Mouse (Mus musculus): ENCODE measurements at regions not wholly inside any gene's neighbourhood (a gene's known extent, or its start where the extent isn't known, plus 50 kb on each side); places are given as distances from the start of the nearest gene placed in this dataset.

GRCm38 (mm10) chr12:71506206-71506605 lies 196.5 kb downstream of the Dact1 start:
- H3K4me1 ChIP-seq (ENCODE audit: insufficient read depth, low read depth, low read length) = no peaks in the 10 kb centered on the region
- WGBS = 51% methylated on average over 4 of the region's 4 CpGs
- H3K4me2 ChIP-seq (replicated peaks; ENCODE audit: low read depth, low read length) = no peak overlapping the region
- no peak overlapping the region for H3K9ac ChIP-seq (replicated peaks; ENCODE audit: low read depth)
- TF ChIP-seq CTCF (IDR thresholded peaks at IDR 0.05) (no peak), EP300 (IDR thresholded peaks at IDR 0.05) (no peak)
- no peaks in the 10 kb centered on the region for H3K9me3 ChIP-seq (ENCODE audit: low read length)
- H3K27ac ChIP-seq (ENCODE audit: low read length) = no peak overlapping the region
- DNase-seq (ENCODE audit: low spot score) = no peak
- no peak for ATAC-seq
- H3K36me3 ChIP-seq (ENCODE audit: insufficient read depth, low read length) = no peaks in the 10 kb centered on the region
- no peak overlapping the region for H3K4me3 ChIP-seq (ENCODE audit: low read depth, low read length)
- H3K27me3 ChIP-seq (replicated peaks; ENCODE audit: insufficient read depth, low read length) = no peaks in the 10 kb centered on the region

- Histone ChIP-seq H3K9ac (replicated peaks; ENCODE audit: low read depth) (no peak overlapping the region), H3K36me3 (ENCODE audit: insufficient read depth, low read length) (no peaks in the 10 kb centered on the region), H3K27me3 (replicated peaks; ENCODE audit: insufficient read depth, low read length) (no peaks in the 10 kb centered on the region), H3K27ac (ENCODE audit: low read length) (no peak overlapping the region), H3K9me3 (ENCODE audit: low read length) (no peaks in the 10 kb centered on the region), H3K4me1 (ENCODE audit: insufficient read depth, low read depth, low read length) (no peaks in the 10 kb centered on the region), H3K4me2 (replicated peaks; ENCODE audit: low read depth, low read length) (no peak overlapping the region), H3K4me3 (ENCODE audit: low read depth, low read length) (no peak overlapping the region)
- no peak for ATAC-seq
- WGBS = 63% methylated on average over 1 of the region's 1 CpGs
- TF ChIP-seq CTCF (IDR thresholded peaks at IDR 0.05) = no peak
- no peak for TF ChIP-seq EP300 (IDR thresholded peaks at IDR 0.05)
- DNase-seq (ENCODE audit: low spot score) = no peak
Observed at GRCm38 (mm10) chr12:71506716-71507115, 197.0 kb downstream of the Dact1 start.

DNA sequence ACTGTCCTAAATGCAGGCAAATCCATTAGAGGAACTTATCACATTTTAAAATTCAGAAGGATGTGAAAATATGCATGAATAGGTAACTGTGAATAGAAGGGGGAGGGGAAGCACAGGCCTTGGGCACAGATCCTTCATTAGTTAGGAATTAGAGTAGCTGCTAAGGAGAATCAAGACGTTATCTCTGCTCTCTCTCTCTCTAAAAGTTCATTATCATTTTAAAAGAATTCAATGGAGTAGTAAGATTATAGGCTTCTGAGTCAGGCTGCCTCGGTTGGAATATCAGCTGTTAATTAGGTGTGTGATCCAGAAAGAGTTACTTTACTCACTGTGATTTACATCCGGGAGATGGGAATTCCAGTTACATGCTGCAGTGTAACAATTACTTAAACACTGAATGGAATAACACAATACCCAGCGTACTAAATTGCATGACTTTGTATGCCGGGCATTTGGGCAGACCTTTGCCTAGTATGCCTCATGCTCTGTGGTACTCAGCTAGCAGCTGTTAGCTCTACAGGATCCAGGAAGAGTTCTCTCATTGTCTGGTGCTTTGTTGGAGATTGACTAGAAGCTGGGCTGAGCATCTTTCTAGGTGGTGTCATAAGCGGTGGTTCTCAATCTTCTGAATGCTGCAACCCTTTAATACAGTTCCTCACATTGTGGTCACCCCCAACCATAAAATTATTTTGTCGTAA lies 203.4 kb downstream of the Dact1 start:
- H3K27ac ChIP-seq (ENCODE audit: low read length) = no peak overlapping the region
- H3K27me3 ChIP-seq (replicated peaks; ENCODE audit: insufficient read depth, low read length) = no peaks in the 10 kb centered on the region
- H3K4me2 ChIP-seq (replicated peaks; ENCODE audit: low read depth, low read length) = no peak overlapping the region
- TF ChIP-seq EP300 (IDR thresholded peaks at IDR 0.05) = no peak
- no peak overlapping the region for H3K4me3 ChIP-seq (ENCODE audit: low read depth, low read length)
- H3K36me3 ChIP-seq (ENCODE audit: insufficient read depth, low read length) = no peaks in the 10 kb centered on the region
- no peaks in the 10 kb centered on the region for H3K4me1 ChIP-seq (ENCODE audit: insufficient read depth, low read depth, low read length)
- no peaks in the 10 kb centered on the region for H3K9me3 ChIP-seq (ENCODE audit: low read length)
- WGBS = 76% methylated on average over 7 of the region's 7 CpGs
- no peak overlapping the region for H3K9ac ChIP-seq (replicated peaks; ENCODE audit: low read depth)
- ATAC-seq (no peak), DNase-seq (ENCODE audit: low spot score) (no peak)

GRCm38 (mm10) chr12:71519520-71519919 lies 209.8 kb downstream of the Dact1 start:
- ATAC-seq = no peak
- Histone ChIP-seq H3K4me1 (ENCODE audit: insufficient read depth, low read depth, low read length) (no peaks in the 10 kb centered on the region), H3K27me3 (replicated peaks; ENCODE audit: insufficient read depth, low read length) (no peaks in the 10 kb centered on the region), H3K4me2 (replicated peaks; ENCODE audit: low read depth, low read length) (no peak overlapping the region), H3K9ac (replicated peaks; ENCODE audit: low read depth) (no peak overlapping the region), H3K4me3 (ENCODE audit: low read depth, low read length) (no peak overlapping the region), H3K9me3 (ENCODE audit: low read length) (no peaks in the 10 kb centered on the region), H3K27ac (ENCODE audit: low read length) (no peak overlapping the region), H3K36me3 (ENCODE audit: insufficient read depth, low read length) (no peaks in the 10 kb centered on the region)
- TF ChIP-seq CTCF (IDR thresholded peaks at IDR 0.05) (no peak), EP300 (IDR thresholded peaks at IDR 0.05) (no peak)
- WGBS = 40% methylated on average over 1 of the region's 1 CpGs
- no peak for DNase-seq (ENCODE audit: low spot score)

GRCm38 (mm10) chr12:71521936-71522335 lies 212.3 kb downstream of the Dact1 start:
- TF ChIP-seq EP300 (IDR thresholded peaks at IDR 0.05) (no peak), CTCF (IDR thresholded peaks at IDR 0.05) (no peak)
- Histone ChIP-seq H3K9ac (replicated peaks; ENCODE audit: low read depth) (no peak overlapping the region), H3K36me3 (ENCODE audit: insufficient read depth, low read length) (no peaks in the 10 kb centered on the region), H3K4me3 (ENCODE audit: low read depth, low read length) (no peak overlapping the region), H3K27me3 (replicated peaks; ENCODE audit: insufficient read depth, low read length) (no peaks in the 10 kb centered on the region), H3K4me2 (replicated peaks; ENCODE audit: low read depth, low read length) (no peak overlapping the region), H3K4me1 (ENCODE audit: insufficient read depth, low read depth, low read length) (no peaks in the 10 kb centered on the region), H3K9me3 (ENCODE audit: low read length) (no peaks in the 10 kb centered on the region), H3K27ac (ENCODE audit: low read length) (no peak overlapping the region)
- no peak for ATAC-seq
- WGBS = 55% methylated on average over 3 of the region's 3 CpGs
- no peak for DNase-seq (ENCODE audit: low spot score)

DNA sequence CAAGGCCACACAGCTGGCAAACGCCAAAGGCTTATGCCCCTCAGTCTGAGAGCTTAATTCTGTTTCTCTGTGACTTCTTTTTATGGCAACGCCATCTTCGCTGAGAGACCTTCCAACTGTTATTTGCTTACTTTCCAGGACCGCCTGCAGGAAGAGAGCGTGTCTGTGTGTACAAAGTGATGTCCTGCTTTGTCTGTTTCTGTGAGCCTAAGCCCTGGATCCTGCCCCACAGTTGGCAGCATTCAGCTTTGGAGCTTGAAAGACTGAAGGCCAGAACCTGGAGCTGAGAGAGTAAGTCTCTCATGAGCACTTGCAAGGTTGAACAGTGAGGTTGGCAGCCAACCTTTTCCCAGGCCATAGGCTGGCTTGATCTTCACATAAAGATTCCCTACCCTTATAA lies 212.8 kb downstream of the Dact1 start:
- Histone ChIP-seq H3K4me1 (ENCODE audit: insufficient read depth, low read depth, low read length) (no peaks in the 10 kb centered on the region), H3K27me3 (replicated peaks; ENCODE audit: insufficient read depth, low read length) (no peaks in the 10 kb centered on the region), H3K4me2 (replicated peaks; ENCODE audit: low read depth, low read length) (no peak overlapping the region), H3K9ac (replicated peaks; ENCODE audit: low read depth) (no peak overlapping the region), H3K36me3 (ENCODE audit: insufficient read depth, low read length) (no peaks in the 10 kb centered on the region), H3K4me3 (ENCODE audit: low read depth, low read length) (no peak overlapping the region), H3K27ac (ENCODE audit: low read length) (no peak overlapping the region), H3K9me3 (ENCODE audit: low read length) (no peaks in the 10 kb centered on the region)
- no peak for DNase-seq (ENCODE audit: low spot score)
- 32% methylated on average over 5 of the region's 5 CpGs for WGBS
- no peak for ATAC-seq
- TF ChIP-seq CTCF (IDR thresholded peaks at IDR 0.05) (no peak), EP300 (IDR thresholded peaks at IDR 0.05) (no peak)

GRCm38 (mm10) chr12:71524156-71524555 lies 214.5 kb downstream of the Dact1 start:
- Histone ChIP-seq H3K27ac (ENCODE audit: low read length) (no peak overlapping the region), H3K27me3 (replicated peaks; ENCODE audit: insufficient read depth, low read length) (no peaks in the 10 kb centered on the region), H3K4me2 (replicated peaks; ENCODE audit: low read depth, low read length) (no peak overlapping the region), H3K36me3 (ENCODE audit: insufficient read depth, low read length) (no peaks in the 10 kb centered on the region), H3K9ac (replicated peaks; ENCODE audit: low read depth) (no peak overlapping the region), H3K4me3 (ENCODE audit: low read depth, low read length) (no peak overlapping the region), H3K9me3 (ENCODE audit: low read length) (no peaks in the 10 kb centered on the region), H3K4me1 (ENCODE audit: insufficient read depth, low read depth, low read length) (no peaks in the 10 kb centered on the region)
- DNase-seq (ENCODE audit: low spot score) (no peak), ATAC-seq (no peak)
- WGBS = 17% methylated on average over 6 of the region's 6 CpGs
- no peak for TF ChIP-seq CTCF (IDR thresholded peaks at IDR 0.05)
- no peak for TF ChIP-seq EP300 (IDR thresholded peaks at IDR 0.05)

Measured in lung, postnatal 0 days (tissue).